Mouse (Mus musculus) ES-Bruce4 (cell line): ENCODE measurements around the gene Entpd7.

Experiments
- CTCF ChIP-seq: IDR thresholded peaks from one replicate; pipeline ENCODE4 v1.8.1; 2011; ENCODE audit warnings: low read depth, low read length
- EP300 ChIP-seq: IDR thresholded peaks from 2 replicates; pipeline ENCODE4 v1.6.1; 2011; ENCODE audit warnings: low read depth, low read length; ENCODE audit not compliant: insufficient read depth
- POLR2A ChIP-seq: IDR thresholded peaks from one replicate; pipeline ENCODE4 v1.8.1; 2011; ENCODE audit warnings: low read length; ENCODE audit not compliant: insufficient read depth

DNA sequence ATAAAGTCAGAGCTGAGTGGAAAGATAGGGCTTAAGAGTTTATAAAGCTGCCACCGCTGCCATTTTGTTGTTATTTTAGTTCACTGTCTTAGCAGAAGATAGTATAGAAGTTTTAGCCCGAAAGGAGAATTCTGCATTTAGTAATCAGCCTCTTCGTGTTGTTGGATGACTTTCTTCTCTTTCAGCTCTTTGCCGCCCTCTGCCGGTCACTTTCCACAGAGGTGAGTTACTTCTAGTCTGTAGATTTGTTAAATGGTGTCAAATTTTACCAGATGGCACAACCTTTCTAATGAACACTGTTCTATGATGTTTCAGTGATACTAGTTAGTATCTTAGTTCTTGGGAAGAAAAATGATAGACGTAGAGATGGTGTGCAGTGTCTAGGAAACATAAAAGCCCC lies 71.0 kb downstream of the Entpd7 start:
- TF ChIP-seq CTCF: peak; percentile 19
- TF ChIP-seq EP300: no peak
- TF ChIP-seq POLR2A: no peak
